Mouse (Mus musculus) bone marrow, adult 2 months (tissue): ENCODE results near the gene Rpl19. TPM values are rescaled to one million over a fixed set of nuclear protein-coding genes. Genes with fewer than 3 reads are reported as not detected.

Experiments used
- H3K27ac ChIP-seq: fragments of 200-500 bp; 2 replicates; pipeline ENCODE4 v1.5.1; 2012; ENCODE audit warnings: low read depth, mild to moderate bottlenecking, control low read depth, inconsistent platforms, low read length; ENCODE audit not compliant: control insufficient read depth, poor library complexity, insufficient read depth
- H3K4me1 ChIP-seq: fragments of 200-500 bp; 2 replicates; pipeline ENCODE4 v1.6.1; 2011; ENCODE audit warnings: low read length; ENCODE audit not compliant: control insufficient read depth, insufficient read depth
- H3K4me3 ChIP-seq: fragments of 200-500 bp; replicated peaks from 2 replicates; pipeline ENCODE3; 2011; ENCODE audit warnings: mild to moderate bottlenecking, low read depth, low read length, control low read depth; ENCODE audit not compliant: control insufficient read depth
- CTCF ChIP-seq: fragments of 200-500 bp; IDR thresholded peaks from 2 replicates; pipeline ENCODE4 v1.5.1; 2011; ENCODE audit warnings: low read length, control low read depth; ENCODE audit not compliant: control insufficient read depth, insufficient read depth
- POLR2A ChIP-seq: fragments of 200-500 bp; IDR thresholded peaks from 2 replicates; pipeline ENCODE4 v1.6.1; 2011; ENCODE audit warnings: low read depth, mild to moderate bottlenecking, control low read depth, low read length, borderline replicate concordance; ENCODE audit not compliant: control insufficient read depth
- WGBS: fragments of 180-500 bp; shearing (Covaris S2); methylation state at CpG from one replicate; pipeline ENCODE4 v1.1.7; 2018; 5-methylcytosine and 5-hydroxymethylcytosine counted together
- polyA plus RNA-seq: library from polyadenylated mRNA; stranded (reverse); fragments of >200 nt; gene quantifications from 2 replicates; pipeline ENCODE4 v1.2.4, GENCODE M21; 2011; ENCODE audit warnings: low replicate concordance; ENCODE audit not compliant: missing spikeins, insufficient read depth, insufficient read length

The Rpl19 gene
- polyA plus RNA-seq, 1 experiment = 1,335 TPM

DNA sequence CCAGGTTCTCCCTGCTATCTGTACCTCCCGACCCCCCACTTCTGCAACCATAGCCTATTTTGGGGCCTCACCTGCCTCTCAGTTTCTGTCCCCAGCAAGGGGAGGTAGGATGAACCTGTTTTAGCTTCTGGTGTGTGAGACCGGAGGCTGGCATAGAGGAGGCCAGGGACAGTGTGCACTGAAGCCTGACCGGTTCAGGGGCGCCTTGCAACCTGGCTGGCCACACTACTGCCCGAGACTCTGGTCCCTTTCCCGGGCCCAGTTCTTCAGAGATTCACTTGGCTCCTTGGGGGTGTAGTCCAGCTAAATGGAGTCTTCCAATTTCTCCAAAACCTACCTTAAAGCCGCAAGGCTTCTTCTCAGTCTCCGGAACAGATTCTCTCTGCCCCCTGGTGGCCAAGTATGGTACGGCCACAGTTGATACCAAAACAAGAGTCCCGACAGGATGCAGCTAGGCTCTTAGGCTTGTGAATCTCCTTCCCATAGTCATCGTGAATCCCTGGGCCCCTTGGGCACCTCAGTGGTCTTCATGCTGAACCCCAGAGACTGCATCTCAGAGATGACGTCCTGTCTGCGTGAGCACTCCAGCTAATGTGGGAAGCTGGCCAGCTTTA is 48.8 kb downstream of the Rpl19 start:
- Histone ChIP-seq H3K4me3 (no peak overlapping the region), H3K27ac (no peak overlapping the region), H3K4me1 (no peaks in the 10 kb centered on the region)
- no peak for TF ChIP-seq POLR2A
- peak; percentile 73 for TF ChIP-seq CTCF
- 21% methylated on average over 13 of the region's 13 CpGs for WGBS

DNA sequence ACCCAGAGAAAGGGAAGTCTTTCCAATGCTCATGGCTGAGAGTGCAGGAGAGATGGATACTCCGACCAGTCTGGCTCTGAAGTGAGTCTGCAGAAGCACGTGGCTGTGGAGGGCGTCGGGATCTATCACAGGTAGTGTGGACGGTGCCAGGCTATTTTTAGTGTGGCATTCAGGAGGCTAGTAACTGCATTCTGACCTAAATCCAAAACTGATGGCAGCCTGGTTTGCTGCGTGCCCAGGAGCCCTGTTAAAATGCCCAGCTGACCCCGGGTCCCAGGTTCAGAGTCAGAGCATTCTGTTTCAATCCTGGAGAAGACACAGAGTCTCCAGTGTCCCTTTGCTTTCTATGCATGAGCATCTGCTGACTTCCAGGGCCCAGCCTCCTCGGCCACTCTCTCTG is 50.6 kb downstream of the Rpl19 start:
- TF ChIP-seq CTCF (no peak), POLR2A (no peak)
- Histone ChIP-seq H3K4me1 (no peaks in the 10 kb centered on the region), H3K27ac (no peak overlapping the region), H3K4me3 (no peak overlapping the region)
- WGBS = 72% methylated on average over 8 of the region's 8 CpGs

Other genes with a start within 250 kb of the Rpl19 start
- gene Rpl23, start 244.3 kb upstream of the Rpl19 start, polyA plus RNA-seq = 550 and 853 TPM in 2 replicates
- 48.1 and 99.2 TPM in 2 replicates for gene Lasp1, start 227.7 kb upstream of the Rpl19 start, polyA plus RNA-seq
- not detected in 2 replicates for gene B230217C12Rik, start 185.9 kb upstream of the Rpl19 start, polyA plus RNA-seq
- not detected in 2 replicates for gene Fbxo47, start 142.6 kb upstream of the Rpl19 start, polyA plus RNA-seq
- 2.0 and 11.9 TPM in 2 replicates for gene Plxdc1, start 40.3 kb upstream of the Rpl19 start, polyA plus RNA-seq
- gene Arl5c, start 30.5 kb upstream of the Rpl19 start, polyA plus RNA-seq = 33.1 and 47.3 TPM in 2 replicates
- 4.6 and 5.3 TPM in 2 replicates for gene Cacnb1, start 3.7 kb upstream of the Rpl19 start, polyA plus RNA-seq
- 0.52 and 1.0 TPM in 2 replicates for gene Stac2, start 26.8 kb downstream of the Rpl19 start, polyA plus RNA-seq
- gene Fbxl20, start 123.7 kb downstream of the Rpl19 start, polyA plus RNA-seq = 7.8 and 10.1 TPM in 2 replicates
- 12.3 and 20.8 TPM in 2 replicates for gene Med1, start 166.6 kb downstream of the Rpl19 start, polyA plus RNA-seq
- gene Cdk12, start 176.3 kb downstream of the Rpl19 start, polyA plus RNA-seq = 22.0 and 34.8 TPM in 2 replicates